Mouse (Mus musculus) liver, embryonic 15.5 days (tissue): ENCODE measurements around the gene Nprl2. TPM values are rescaled to one million over a fixed set of nuclear protein-coding genes. Genes with fewer than 3 reads are reported as not detected.

Experiments used
- ATAC-seq: fragments of 200-750 bp; cut with Nextera tagmentation; 2 replicates; pipeline ENCODE4 v1.8.0; 2017; ENCODE audit warnings: moderate number of reproducible peaks, mild to moderate bottlenecking, moderate library complexity; ENCODE audit not compliant: insufficient read depth
- H3K27ac ChIP-seq: fragments of 300-500 bp; sonication (generic); replicated peaks from 2 replicates; pipeline ENCODE4 v1.5.1; 2015; ENCODE audit warnings: mild to moderate bottlenecking, inconsistent platforms
- H3K27me3 ChIP-seq: fragments of 300-500 bp; sonication (generic); 2 replicates; pipeline ENCODE4 v1.6.1; 2015; ENCODE audit warnings: mild to moderate bottlenecking, inconsistent platforms
- H3K36me3 ChIP-seq: fragments of 300-500 bp; sonication (generic); replicated peaks from 2 replicates; pipeline ENCODE4 v1.6.1; 2015; ENCODE audit warnings: moderate library complexity, mild to moderate bottlenecking, inconsistent platforms
- H3K4me1 ChIP-seq: fragments of 300-500 bp; sonication (generic); replicated peaks from 2 replicates; pipeline ENCODE4 v1.6.1; 2015; ENCODE audit warnings: inconsistent platforms
- H3K4me2 ChIP-seq: fragments of 300-500 bp; sonication (generic); 2 replicates; pipeline ENCODE4 v1.6.1; 2015; ENCODE audit warnings: moderate library complexity, mild to moderate bottlenecking, inconsistent platforms
- H3K4me3 ChIP-seq: fragments of 300-500 bp; sonication (generic); replicated peaks from 2 replicates; pipeline ENCODE4 v1.5.1; 2015; ENCODE audit warnings: mild to moderate bottlenecking, inconsistent platforms
- H3K9ac ChIP-seq: fragments of 300-500 bp; sonication (generic); 2 replicates; pipeline ENCODE4 v1.6.1; 2015; ENCODE audit warnings: moderate library complexity, mild to moderate bottlenecking, inconsistent platforms
- H3K9me3 ChIP-seq: fragments of 300-500 bp; sonication (generic); replicated peaks from 2 replicates; pipeline ENCODE4 v1.6.1; 2016; ENCODE audit warnings: inconsistent platforms
- WGBS: fragments of 180-500 bp; shearing (Covaris S2); methylation state at CpG from one replicate; pipeline ENCODE4 v1.1.7; 2015; ENCODE audit warnings: mixed read lengths; ENCODE audit not compliant: insufficient replicate concordance; 5-methylcytosine and 5-hydroxymethylcytosine counted together
- polyA plus RNA-seq: library from polyadenylated mRNA; unstranded; fragments of >200 nt; fragmentation: Nextera tagmentation; extraction: Ambion mirVana; gene quantifications from 2 replicates; pipeline ENCODE4 v1.2.1, GENCODE M21; 2015

Gene Nprl2
- 11.2 and 13.2 TPM in 2 replicates for polyA plus RNA-seq

- peak within 1 kb of the TSS; percentile 86 for H3K27ac ChIP-seq
- H3K36me3 ChIP-seq, result peaks cover 53% of the 10 kb centered on the region
- ATAC-seq, result peak; percentile 79
- WGBS, result under 1% methylated on average over 46 of the region's 46 CpGs
- peak within 1 kb of the TSS; percentile 81 for H3K4me3 ChIP-seq
- H3K9me3 ChIP-seq, result no peaks in the 10 kb centered on the region
- H3K4me1 ChIP-seq, result peaks cover 51% of the 10 kb centered on the region
- no peaks in the 10 kb centered on the region for H3K27me3 ChIP-seq
- peak within 1 kb of the TSS; percentile 93 for H3K4me2 ChIP-seq
- peak within 1 kb of the TSS; percentile 65 for H3K9ac ChIP-seq
Measured at GRCm38 (mm10) chr9:107541474-107542351, at the start of gene Nprl2, which contains the start of gene Cyb561d2. TSS of gene Nprl2 (plus strand) at chr9:107542226. TSS of gene Cyb561d2 (minus strand) at chr9:107542193.

- WGBS, result 36% methylated on average over 1 of the region's 1 CpGs
- ATAC-seq, result no peak
- Histone ChIP-seq H3K4me3 (no peak overlapping the region), H3K27ac (no peak overlapping the region), H3K36me3 (no peaks in the 10 kb centered on the region), H3K4me1 (peaks cover 50% of the 10 kb centered on the region), H3K9ac (no peak overlapping the region), H3K4me2 (no peak overlapping the region), H3K27me3 (peaks cover 7% of the 10 kb centered on the region; the same call in 1 of the 2 replicates), H3K9me3 (no peaks in the 10 kb centered on the region)
Measured at GRCm38 (mm10) chr9:107493511-107493910, 48.5 kb upstream of the Nprl2 start.

- H3K27ac ChIP-seq, result no peak overlapping the region
- no peaks in the 10 kb centered on the region for H3K36me3 ChIP-seq
- no peak overlapping the region for H3K4me3 ChIP-seq
- no peaks in the 10 kb centered on the region for H3K9me3 ChIP-seq
- peaks cover 50% of the 10 kb centered on the region for H3K4me1 ChIP-seq
- no peak for ATAC-seq
- 78% methylated on average over 12 of the region's 12 CpGs for WGBS
- H3K9ac ChIP-seq, result no peak overlapping the region
- H3K4me2 ChIP-seq, result no peak overlapping the region
- peaks cover 12% of the 10 kb centered on the region; the same call in 1 of the 2 replicates for H3K27me3 ChIP-seq
Measured at GRCm38 (mm10) chr9:107494238-107494637, 47.8 kb upstream of the Nprl2 start.

- no peaks in the 10 kb centered on the region for H3K36me3 ChIP-seq
- peak overlapping the region; percentile 41 for H3K27ac ChIP-seq
- peak; percentile 80 for ATAC-seq
- WGBS, result 29% methylated on average over 3 of the region's 3 CpGs
- H3K9me3 ChIP-seq, result no peaks in the 10 kb centered on the region
- H3K9ac ChIP-seq, result no peak overlapping the region
- peaks cover 12% of the 10 kb centered on the region; the same call in 1 of the 2 replicates for H3K27me3 ChIP-seq
- H3K4me1 ChIP-seq, result peaks cover 32% of the 10 kb centered on the region
- H3K4me2 ChIP-seq, result peak overlapping the region; percentile 42
- H3K4me3 ChIP-seq, result no peak overlapping the region
Measured at GRCm38 (mm10) chr9:107496359-107496758, 45.7 kb upstream of the Nprl2 start.

- H3K4me1 ChIP-seq, result peaks cover 17% of the 10 kb centered on the region
- peaks cover 19% of the 10 kb centered on the region; the same call in 1 of the 2 replicates for H3K27me3 ChIP-seq
- no peak overlapping the region for H3K4me3 ChIP-seq
- 62% methylated on average over 3 of the region's 3 CpGs for WGBS
- H3K36me3 ChIP-seq, result no peaks in the 10 kb centered on the region
- H3K9ac ChIP-seq, result no peak overlapping the region
- H3K4me2 ChIP-seq, result no peak overlapping the region
- ATAC-seq, result no peak
- no peak overlapping the region for H3K27ac ChIP-seq
- H3K9me3 ChIP-seq, result no peaks in the 10 kb centered on the region
Measured at GRCm38 (mm10) chr9:107500708-107501286, 41.2 kb upstream of the Nprl2 start.

- WGBS, result 61% methylated on average over 12 of the region's 12 CpGs
- no peak overlapping the region for H3K4me3 ChIP-seq
- peaks cover 2% of the 10 kb centered on the region for H3K4me1 ChIP-seq
- H3K9ac ChIP-seq, result no peak overlapping the region
- H3K36me3 ChIP-seq, result no peaks in the 10 kb centered on the region
- ATAC-seq, result no peak
- no peak overlapping the region for H3K4me2 ChIP-seq
- H3K27ac ChIP-seq, result no peak overlapping the region
- H3K9me3 ChIP-seq, result no peaks in the 10 kb centered on the region
- peaks cover 31% of the 10 kb centered on the region; the same call in 1 of the 2 replicates for H3K27me3 ChIP-seq
Measured at GRCm38 (mm10) chr9:107502131-107502846, 39.7 kb upstream of the Nprl2 start.

GRCm38 (mm10) chr9:107504662-107505537 lies 37.1 kb upstream of the Nprl2 start:
- H3K9ac ChIP-seq, result no peak overlapping the region
- no peak overlapping the region for H3K27ac ChIP-seq
- no peaks in the 10 kb centered on the region for H3K9me3 ChIP-seq
- H3K36me3 ChIP-seq, result no peaks in the 10 kb centered on the region
- no peak overlapping the region for H3K4me2 ChIP-seq
- peaks cover 38% of the 10 kb centered on the region; the same call in 1 of the 2 replicates for H3K27me3 ChIP-seq
- no peak for ATAC-seq
- WGBS, result 70% methylated on average over 19 of the region's 19 CpGs
- no peaks in the 10 kb centered on the region for H3K4me1 ChIP-seq
- no peak overlapping the region for H3K4me3 ChIP-seq

- Histone ChIP-seq H3K36me3 (no peaks in the 10 kb centered on the region), H3K4me2 (no peak overlapping the region), H3K4me3 (no peak overlapping the region), H3K9ac (no peak overlapping the region), H3K4me1 (no peaks in the 10 kb centered on the region), H3K9me3 (no peaks in the 10 kb centered on the region), H3K27me3 (peaks cover 49% of the 10 kb centered on the region; the same call in 1 of the 2 replicates), H3K27ac (no peak overlapping the region)
- WGBS, result 53% methylated on average over 10 of the region's 10 CpGs
- no peak for ATAC-seq
Measured at GRCm38 (mm10) chr9:107508266-107508665, 33.8 kb upstream of the Nprl2 start.

- H3K27ac ChIP-seq, result no peak overlapping the region
- no peak overlapping the region for H3K4me3 ChIP-seq
- 62% methylated on average over 14 of the region's 14 CpGs for WGBS
- no peak for ATAC-seq
- H3K9me3 ChIP-seq, result no peaks in the 10 kb centered on the region
- no peak overlapping the region for H3K9ac ChIP-seq
- H3K4me2 ChIP-seq, result no peak overlapping the region
- no peaks in the 10 kb centered on the region for H3K36me3 ChIP-seq
- no peaks in the 10 kb centered on the region for H3K4me1 ChIP-seq
- peaks cover 47% of the 10 kb centered on the region; the same call in 1 of the 2 replicates for H3K27me3 ChIP-seq
Measured at GRCm38 (mm10) chr9:107510384-107511100, 31.5 kb upstream of the Nprl2 start.

- no peak overlapping the region for H3K4me2 ChIP-seq
- no peaks in the 10 kb centered on the region for H3K36me3 ChIP-seq
- H3K27ac ChIP-seq, result no peak overlapping the region
- H3K9ac ChIP-seq, result no peak overlapping the region
- 65% methylated on average over 8 of the region's 8 CpGs for WGBS
- H3K4me3 ChIP-seq, result no peak overlapping the region
- H3K27me3 ChIP-seq, result peaks cover 42% of the 10 kb centered on the region; the same call in 1 of the 2 replicates
- no peaks in the 10 kb centered on the region for H3K4me1 ChIP-seq
- no peaks in the 10 kb centered on the region for H3K9me3 ChIP-seq
- ATAC-seq, result no peak
Measured at GRCm38 (mm10) chr9:107511436-107511835, 30.6 kb upstream of the Nprl2 start.
